Mouse (Mus musculus): ENCODE data around the gene 2410131K14Rik.

Gene 2410131K14Rik

DNA sequence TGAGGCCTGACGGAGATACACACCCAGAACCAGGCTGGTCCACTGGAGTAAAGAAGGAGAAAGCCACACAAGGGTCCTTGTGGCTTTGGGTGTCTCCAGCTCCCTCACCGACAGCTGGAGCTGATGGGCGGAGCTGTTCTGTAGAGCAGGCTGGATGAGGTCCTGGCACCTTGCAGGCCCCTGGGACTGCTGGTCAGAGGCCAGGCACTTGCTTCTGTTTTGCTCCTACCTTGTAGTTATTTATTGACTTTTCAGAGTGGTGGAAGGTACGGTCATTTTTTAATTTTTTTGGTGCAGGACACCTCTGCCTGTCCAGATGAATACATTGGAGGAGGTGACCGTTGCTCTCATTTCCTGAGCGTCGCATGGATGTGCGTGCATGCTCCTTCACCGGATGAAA is 16.2 kb downstream of the 2410131K14Rik start:
- no peak for DNase-seq (ENCODE audit: low read depth)

- DNase-seq (ENCODE audit: low read depth), result no peak
Observed at GRCm38 (mm10) chr5:118262418-118262817, 17.4 kb downstream of the 2410131K14Rik start.

DNA sequence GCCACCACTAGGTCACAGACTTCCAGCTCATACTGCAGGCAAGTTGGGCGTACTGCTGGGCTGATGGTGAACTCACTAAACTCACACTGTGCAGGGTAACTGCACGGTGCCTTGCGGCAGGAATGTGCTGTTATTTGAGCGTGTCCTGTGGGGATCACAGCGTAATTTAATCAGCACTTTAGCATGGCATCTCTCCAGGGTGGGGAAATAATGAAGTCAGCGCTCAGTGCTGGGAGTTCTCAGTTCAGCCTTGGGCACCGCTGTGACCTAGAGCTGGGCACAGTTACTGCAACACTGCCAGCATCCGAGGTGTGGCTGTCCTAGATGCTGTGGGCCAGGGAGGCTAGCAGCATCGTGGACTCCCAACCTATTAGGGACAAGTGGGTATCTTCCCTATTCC is 19.3 kb downstream of the 2410131K14Rik start:
- DNase-seq (ENCODE audit: low read depth), result no peak

GRCm38 (mm10) chr5:118265366-118265765 is 20.3 kb downstream of the 2410131K14Rik start:
- no peak for DNase-seq (ENCODE audit: low read depth)

GRCm38 (mm10) chr5:118266309-118266708 is 21.3 kb downstream of the 2410131K14Rik start:
- DNase-seq (ENCODE audit: low read depth), result no peak

GRCm38 (mm10) chr5:118268987-118269386 is 24.0 kb downstream of the 2410131K14Rik start:
- no peak for DNase-seq (ENCODE audit: low read depth)

DNA sequence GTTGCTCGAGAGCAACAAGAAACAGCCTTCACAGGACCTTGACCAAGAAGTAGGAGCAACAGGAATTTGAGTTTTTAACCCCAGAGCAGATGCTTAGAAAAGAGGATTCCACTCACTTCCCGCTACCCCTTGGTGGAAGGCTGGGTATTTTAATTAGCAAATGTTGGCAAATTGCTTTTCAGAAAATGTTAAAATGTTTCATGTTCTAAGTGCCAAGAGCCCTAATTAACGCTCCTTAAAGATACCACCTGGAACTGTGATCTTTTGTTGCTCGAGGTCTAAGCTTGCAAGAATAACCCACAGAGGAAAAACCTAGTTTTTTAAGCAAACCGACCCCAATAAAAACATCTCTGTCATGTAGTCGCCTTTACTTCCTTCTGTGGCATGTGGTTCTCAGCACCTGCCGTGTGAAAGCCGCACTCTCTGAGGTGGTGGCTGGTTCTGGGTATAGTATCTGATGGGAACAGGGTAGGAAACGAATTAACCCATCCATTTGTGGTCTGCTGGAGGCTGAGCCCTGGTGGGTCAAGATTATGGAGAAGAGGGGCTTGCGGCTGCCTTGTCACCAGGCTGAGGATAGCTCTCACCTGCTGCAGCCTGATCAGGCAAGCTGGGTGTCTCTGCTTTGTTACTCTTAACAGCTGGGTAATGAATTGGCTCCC is 26.6 kb downstream of the 2410131K14Rik start:
- DNase-seq (ENCODE audit: low read depth), result no peak

DNA sequence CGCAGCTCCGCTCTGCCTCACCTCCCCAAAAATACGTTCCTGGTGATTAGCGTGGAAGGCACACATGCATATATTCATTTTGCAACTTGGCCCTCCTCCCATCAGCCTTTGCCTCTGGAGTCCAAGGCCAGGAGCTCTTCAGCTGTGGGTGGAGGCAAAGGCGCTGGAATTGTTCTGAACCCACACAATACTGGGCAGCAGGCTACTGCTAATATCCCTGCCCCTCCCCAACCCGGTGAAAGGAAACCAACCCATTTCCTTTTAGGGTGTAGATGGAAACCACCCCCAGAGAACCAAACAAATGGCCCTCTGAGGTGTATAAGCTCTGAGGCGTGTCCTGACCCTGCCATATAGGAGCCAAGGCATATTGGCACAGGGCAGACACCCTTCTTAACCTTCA is 28.4 kb downstream of the 2410131K14Rik start:
- no peak for DNase-seq (ENCODE audit: low read depth)

- DNase-seq (ENCODE audit: low read depth), result no peak
Observed at GRCm38 (mm10) chr5:118274546-118274945, 29.5 kb downstream of the 2410131K14Rik start.

GRCm38 (mm10) chr5:118276281-118276680 is 31.3 kb downstream of the 2410131K14Rik start:
- DNase-seq (ENCODE audit: low read depth), result no peak

DNA sequence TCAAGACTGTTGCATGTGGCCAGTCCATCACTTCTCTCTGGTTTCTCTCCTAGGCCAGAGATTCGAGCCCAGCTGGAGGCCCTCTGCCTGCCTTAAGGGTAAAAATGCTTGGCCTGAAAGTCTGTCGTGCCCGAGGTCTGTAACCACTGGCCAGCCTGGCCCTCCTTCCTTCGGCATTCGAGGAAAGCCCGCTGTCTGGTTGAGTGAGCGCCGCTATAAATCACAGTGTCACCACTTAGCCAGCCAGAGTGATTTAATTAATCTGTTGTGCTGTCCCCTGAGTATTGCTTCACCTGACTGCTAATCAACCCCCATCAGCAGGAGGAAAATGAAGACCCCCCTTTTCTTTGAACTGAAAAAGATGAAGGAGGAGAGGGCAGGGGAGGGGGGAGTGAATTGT is 31.7 kb downstream of the 2410131K14Rik start:
- no peak for DNase-seq (ENCODE audit: low read depth)

DNA sequence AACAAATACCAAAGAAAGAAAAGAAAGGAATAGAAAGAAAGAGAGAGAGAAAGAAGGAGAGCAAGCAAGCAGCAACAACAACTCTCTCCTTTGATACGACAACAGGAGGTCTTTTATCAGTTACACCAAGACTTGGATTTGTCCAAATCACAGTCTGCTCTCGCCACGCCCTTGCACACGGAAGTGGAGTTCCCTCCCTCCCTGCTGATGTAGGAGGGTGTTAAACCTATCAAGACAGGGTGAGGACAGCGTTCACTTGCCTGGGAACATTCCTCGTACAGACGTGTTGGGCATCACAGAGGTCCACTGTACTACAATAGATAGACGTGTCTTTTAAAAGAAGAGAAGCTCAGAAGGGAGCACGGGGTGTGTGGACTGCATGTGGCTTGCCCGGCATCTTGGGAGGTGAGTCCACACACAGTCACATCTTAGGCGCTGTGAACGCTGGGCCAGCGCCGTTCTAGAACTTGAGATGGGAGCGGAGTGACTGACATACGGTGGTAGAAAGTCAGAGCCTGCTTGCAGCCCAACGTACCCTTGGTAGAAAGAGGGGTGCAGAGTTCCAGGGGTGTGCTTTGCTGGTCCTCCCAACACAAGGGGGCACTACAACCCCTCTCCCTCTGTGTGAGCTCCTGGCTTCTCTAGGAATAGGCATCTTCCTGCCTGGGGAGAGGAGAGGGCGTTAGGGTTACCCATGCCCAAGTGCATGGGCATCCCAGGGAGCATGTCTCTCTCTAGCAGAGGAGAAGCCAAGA is 32.9 kb downstream of the 2410131K14Rik start:
- no peak for DNase-seq (ENCODE audit: low read depth)

- DNase-seq (ENCODE audit: low read depth), result no peak
Observed at GRCm38 (mm10) chr5:118291453-118291852, 46.4 kb downstream of the 2410131K14Rik start.

- DNase-seq (ENCODE audit: low read depth), result no peak
Observed at GRCm38 (mm10) chr5:118292476-118292875, 47.4 kb downstream of the 2410131K14Rik start.

- no peak for DNase-seq (ENCODE audit: low read depth)
Observed at GRCm38 (mm10) chr5:118294086-118294864, 49.2 kb downstream of the 2410131K14Rik start.

DNA sequence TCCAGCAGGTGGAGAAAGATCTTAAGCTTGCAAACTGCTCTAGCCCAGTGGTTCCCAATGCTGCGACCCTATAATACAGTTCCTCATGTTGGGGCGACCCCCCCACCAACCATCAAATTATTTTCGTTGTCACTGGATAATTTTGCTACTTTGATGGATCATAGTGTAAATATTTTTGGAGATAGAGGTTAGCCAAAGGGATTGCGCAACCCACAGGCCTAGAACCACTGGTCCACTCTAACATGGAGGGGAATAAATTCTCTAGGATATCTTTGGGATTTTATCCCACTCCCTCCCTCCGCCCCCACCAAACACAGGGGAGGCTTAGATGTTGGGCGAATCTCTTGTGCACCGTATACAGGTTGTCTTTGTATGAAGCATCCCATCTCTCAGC is 49.8 kb downstream of the 2410131K14Rik start:
- no peak for DNase-seq (ENCODE audit: low read depth)

GRCm38 (mm10) chr5:118297338-118297746 is 52.3 kb downstream of the 2410131K14Rik start:
- DNase-seq (ENCODE audit: low read depth), result no peak

DNA sequence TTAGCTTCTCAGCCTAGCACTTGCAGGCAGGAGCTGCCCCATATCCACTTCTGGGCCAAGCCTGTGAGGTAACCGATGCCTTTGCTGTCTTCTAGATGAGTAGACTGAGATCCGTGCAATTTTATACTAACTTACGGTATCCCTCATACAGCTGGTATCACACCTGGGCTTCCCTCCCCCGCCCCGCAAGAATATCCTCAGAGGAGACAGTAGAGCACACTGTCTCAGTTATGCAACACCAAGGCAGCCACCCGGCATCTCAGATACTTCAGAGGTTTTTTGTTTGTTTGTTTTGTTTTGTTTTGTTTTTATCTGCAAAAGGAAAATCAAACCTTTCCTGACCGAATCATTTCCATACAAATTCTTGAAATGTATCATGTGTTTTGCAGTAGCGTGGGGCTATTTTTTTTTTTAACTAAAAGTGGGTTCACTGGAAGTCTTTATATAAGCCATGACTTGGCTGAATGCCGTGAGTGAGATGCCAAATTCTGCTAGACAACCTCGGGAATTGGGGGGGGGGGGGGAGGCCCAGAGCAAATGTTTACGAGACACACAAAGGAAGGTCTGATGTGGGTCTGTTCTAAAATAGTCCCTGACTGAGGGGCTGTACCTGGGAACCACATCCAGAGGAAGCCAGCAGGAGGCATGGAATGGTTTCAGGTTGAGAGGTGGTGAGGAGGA is 54.8 kb downstream of the 2410131K14Rik start:
- DNase-seq (ENCODE audit: low read depth), result no peak

- DNase-seq (ENCODE audit: low read depth), result no peak
Observed at GRCm38 (mm10) chr5:118302466-118303155, 57.6 kb downstream of the 2410131K14Rik start.

DNA sequence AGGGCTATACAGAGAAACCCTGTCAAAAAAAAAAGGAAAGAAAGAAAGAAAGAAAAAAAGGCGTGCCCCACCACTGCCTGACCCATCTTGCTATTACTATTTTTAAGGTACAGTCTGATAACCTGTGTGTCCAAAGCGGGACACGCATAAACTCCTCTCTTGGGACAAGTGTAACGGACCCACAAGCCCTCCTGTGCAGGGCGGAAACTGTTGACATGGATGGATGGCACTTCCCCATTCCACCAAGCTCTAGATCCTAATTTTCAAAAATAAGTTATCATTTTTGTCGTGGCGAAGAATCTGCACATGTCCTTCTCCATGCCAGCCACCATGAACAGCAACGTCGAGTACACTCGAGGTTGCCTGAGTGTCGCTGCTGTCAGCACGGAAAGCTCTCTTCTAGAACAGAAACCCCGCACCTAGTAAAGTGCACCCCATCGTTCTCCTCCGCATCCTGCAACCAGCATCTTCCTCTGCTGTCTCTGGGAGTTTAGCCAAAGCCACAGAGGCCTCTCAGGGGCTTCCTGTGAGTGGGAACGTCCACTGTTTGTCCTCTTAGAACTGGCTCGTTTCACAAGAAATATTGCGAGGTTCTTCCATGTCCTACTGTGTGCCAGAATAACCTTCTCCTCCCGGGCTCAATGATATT is 60.1 kb downstream of the 2410131K14Rik start:
- DNase-seq (ENCODE audit: low read depth), result no peak

DNA sequence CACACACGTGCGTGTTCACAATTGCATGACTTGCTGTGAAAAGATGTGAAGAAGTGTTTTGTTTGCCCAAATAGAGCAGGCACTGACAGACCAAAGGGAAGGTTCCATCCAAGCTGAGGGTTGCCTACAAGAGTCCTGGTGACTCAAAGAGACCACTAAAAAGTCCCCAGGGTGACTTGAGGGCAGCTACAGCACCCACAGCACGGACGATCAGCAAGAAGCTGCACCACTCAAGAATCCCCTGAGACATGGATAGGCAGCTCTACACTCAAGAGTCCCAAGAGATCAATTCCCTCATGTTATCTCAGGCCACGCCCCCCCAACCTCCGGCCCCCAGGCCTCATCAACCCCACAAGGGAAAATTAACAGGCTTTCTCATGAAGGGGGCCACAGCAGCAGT is 65.4 kb downstream of the 2410131K14Rik start:
- no peak for DNase-seq (ENCODE audit: low read depth)
